Mouse (Mus musculus) layer of hippocampus, postnatal 14 days (tissue): ENCODE data around the gene Trmt1. TPM values are rescaled to one million over a fixed set of nuclear protein-coding genes. Genes with fewer than 3 reads are reported as not detected.
"Not testable (repeated sequence)": the region's sequence is repeated elsewhere in the genome, so short reads cannot be mapped to it uniquely, and the experiment has no call there.

Experiments used
- DNase-seq, 2 experiments: peaks; one replicate each; pipeline ENCODE4 v3.0.0; 2021 to 2022; ENCODE audit warnings: low spot score in 2 of 2, mixed read lengths in 1 of 2
- total RNA-seq, 2 experiments: library from RNA; stranded (reverse); gene quantifications; 2 replicates each; pipeline ENCODE4 v1.2.3; 2021

Gene Trmt1
- total RNA-seq, 2 experiments from 2014 or later = 82.9 to 97.3 TPM

GRCm38 (mm10) chr8:84658951-84659350, 27.2 kb upstream of the Trmt1 start:
- no peak for DNase-seq

- DNase-seq = no peak
Observed at GRCm38 (mm10) chr8:84659936-84660818, 25.9 kb upstream of the Trmt1 start.

- no peak for DNase-seq
Observed at GRCm38 (mm10) chr8:84660819-84661457, 25.2 kb upstream of the Trmt1 start.

GRCm38 (mm10) chr8:84661458-84661871, 24.6 kb upstream of the Trmt1 start:
- peak in 1 of 2 experiments; percentile 48 for DNase-seq

GRCm38 (mm10) chr8:84661961-84662571, 24.0 kb upstream of the Trmt1 start:
- DNase-seq = no peak

- DNase-seq = peak; percentile 94 to 97
Observed at GRCm38 (mm10) chr8:84662581-84663065, 23.5 kb upstream of the Trmt1 start, which contains the start of gene Ier2. Gene Ier2, minus strand, starts transcription at chr8:84662852.

- peak; percentile 96 to 99 for DNase-seq
Observed at GRCm38 (mm10) chr8:84663483-84664327, 22.4 kb upstream of the Trmt1 start.

GRCm38 (mm10) chr8:84664566-84665384, 21.3 kb upstream of the Trmt1 start:
- DNase-seq = peak; percentile 83 to 89

GRCm38 (mm10) chr8:84665385-84665893, 20.7 kb upstream of the Trmt1 start:
- DNase-seq = no peak

- DNase-seq = no peak
Observed at GRCm38 (mm10) chr8:84668081-84668480, 18.0 kb upstream of the Trmt1 start.

GRCm38 (mm10) chr8:84668731-84669485, 17.2 kb upstream of the Trmt1 start:
- DNase-seq = no peak

GRCm38 (mm10) chr8:84670295-84671006, 15.7 kb upstream of the Trmt1 start:
- DNase-seq = not testable (repeated sequence)

GRCm38 (mm10) chr8:84677305-84677704, 8.8 kb upstream of the Trmt1 start:
- DNase-seq = no peak

- no peak for DNase-seq
Observed at GRCm38 (mm10) chr8:84681476-84681875, 4.6 kb upstream of the Trmt1 start.

GRCm38 (mm10) chr8:84682257-84682656, 3.9 kb upstream of the Trmt1 start:
- no peak for DNase-seq

- peak in 1 of 2 experiments; percentile 35 for DNase-seq
Observed at GRCm38 (mm10) chr8:84684537-84684936, 1.6 kb upstream of the Trmt1 start.

- no peak for DNase-seq
Observed at GRCm38 (mm10) chr8:84687003-84687704, 1.0 kb downstream of the Trmt1 start.

- DNase-seq = peak; percentile 78 to 86
Observed at GRCm38 (mm10) chr8:84687705-84688100, 1.6 kb downstream of the Trmt1 start, which contains the start of gene Nacc1. Gene Nacc1, minus strand, starts transcription at chr8:84687862.
